ENCODE assay signal across 12 mouse cellular contexts in genomic region chr8:104601386-104601785, GRCm38 (mm10). TPM values are rescaled to one million over a fixed set of nuclear protein-coding genes. Genes with fewer than 3 reads are reported as not detected.
DNase-seq lines count a peak whose midpoint lies in the region; ATAC-seq and TF ChIP-seq lines count a peak whose summit lies in the region.
"Had no signal": no experiment of that assay in that cellular context is flagged by ENCODE, and none has a peak within 500 bp of the region (broad histone marks: within the 10 kb centered on the region; RNA-seq: fewer than 3 reads in every experiment).

No protein-coding gene starts in this region.

- H3K4me3 ChIP-seq in heart, postnatal 0 days (ENCODE audit: low read depth, low read length) = no peak overlapping the region
- H3K4me3 ChIP-seq in embryonic facial prominence, embryonic 11.5 days (ENCODE audit: low read depth, low read length) = no peak overlapping the region
- H3K4me3 ChIP-seq in liver, embryonic 12.5 days = no peak overlapping the region

- no peak for DNase-seq in heart, postnatal 0 days (ENCODE audit: low spot score)
- no peak for DNase-seq in heart, adult 18-20 months
- peak; percentile 41 for DNase-seq in ES-CJ7 (ENCODE audit: low read depth, low spot score)
- no peak for DNase-seq in embryonic facial prominence, embryonic 11.5 days (ENCODE audit: low spot score)
- DNase-seq in ovary, postnatal 10 days (ENCODE audit: low spot score) = no peak
- no peak for DNase-seq in layer of hippocampus, postnatal 10 days (ENCODE audit: low spot score in 2 of 2)
- DNase-seq: cerebellum, adult 9-11 months; gastrocnemius, postnatal 10 days had no signal

- no peaks in the 10 kb centered on the region for H3K36me3 ChIP-seq in heart, postnatal 0 days (replicated peaks; ENCODE audit: control insufficient read depth, insufficient read depth, low read length)
- no peaks in the 10 kb centered on the region for H3K36me3 ChIP-seq in embryonic facial prominence, embryonic 11.5 days (replicated peaks; ENCODE audit: control insufficient read depth, insufficient read depth, low read depth, low read length)
- no peaks in the 10 kb centered on the region; the same call in 1 of the 2 replicates for H3K36me3 ChIP-seq in liver, embryonic 12.5 days

- TF ChIP-seq CTCF in heart, postnatal 0 days (IDR thresholded peaks at IDR 0.05; ENCODE audit: low read depth) = no peak

- TF ChIP-seq EP300 in heart, postnatal 0 days (IDR thresholded peaks at IDR 0.05; ENCODE audit: low read depth) = no peak

- no peak overlapping the region for H3K9ac ChIP-seq in heart, postnatal 0 days (replicated peaks; ENCODE audit: low read depth, low read length)
- peak overlapping the region; percentile 29; the same call in 1 of the 2 replicates for H3K9ac ChIP-seq in embryonic facial prominence, embryonic 11.5 days (replicated peaks; ENCODE audit: low read length)
- no peak overlapping the region for H3K9ac ChIP-seq in liver, embryonic 12.5 days

- no peaks in the 10 kb centered on the region for H3K27me3 ChIP-seq in heart, postnatal 0 days (ENCODE audit: control insufficient read depth, insufficient read depth, low read length)
- H3K27me3 ChIP-seq in embryonic facial prominence, embryonic 11.5 days (ENCODE audit: control insufficient read depth, insufficient read depth, low read length) = no peaks in the 10 kb centered on the region
- peaks cover 16% of the 10 kb centered on the region for H3K27me3 ChIP-seq in liver, embryonic 12.5 days (replicated peaks)

- ATAC-seq in heart, postnatal 0 days (ENCODE audit: insufficient read depth, low read depth) = no peak
- no peak for ATAC-seq in embryonic facial prominence, embryonic 11.5 days (replicated peaks; ENCODE audit: insufficient number of reproducible peaks, low FRiP score, low TSS enrichment, low read depth)
- ATAC-seq in liver, embryonic 12.5 days = no peak
- no peak for ATAC-seq in megakaryocyte progenitor cell, adult 5-6 weeks (replicated peaks; ENCODE audit: poor library complexity)

- H3K4me1 ChIP-seq in heart, postnatal 0 days (ENCODE audit: control insufficient read depth, insufficient read depth) = peaks cover 19% of the 10 kb centered on the region
- H3K4me1 ChIP-seq in embryonic facial prominence, embryonic 11.5 days (ENCODE audit: control insufficient read depth, insufficient read depth, low read length) = peaks cover 2% of the 10 kb centered on the region; the same call in 1 of the 2 replicates
- peaks cover 18% of the 10 kb centered on the region for H3K4me1 ChIP-seq in liver, embryonic 12.5 days

- peak overlapping the region; percentile 57; the same call in 1 of the 2 replicates for H3K4me2 ChIP-seq in heart, postnatal 0 days (ENCODE audit: low read depth, low read length)
- H3K4me2 ChIP-seq in embryonic facial prominence, embryonic 11.5 days (ENCODE audit: low read depth, low read length) = no peak overlapping the region
- H3K4me2 ChIP-seq in liver, embryonic 12.5 days = peak overlapping the region; percentile 40

- H3K9me3 ChIP-seq in heart, postnatal 0 days (replicated peaks; ENCODE audit: control insufficient read depth, low read length) = no peaks in the 10 kb centered on the region
- H3K9me3 ChIP-seq in embryonic facial prominence, embryonic 11.5 days (replicated peaks; ENCODE audit: control insufficient read depth, low read length) = no peaks in the 10 kb centered on the region
- H3K9me3 ChIP-seq in liver, embryonic 12.5 days (replicated peaks) = no peaks in the 10 kb centered on the region
- H3K9me3 ChIP-seq: megakaryocyte, embryonic 14.5 days had no signal

- no peak overlapping the region for H3K27ac ChIP-seq in heart, postnatal 0 days (ENCODE audit: low read depth)
- no peak overlapping the region for H3K27ac ChIP-seq in embryonic facial prominence, embryonic 11.5 days (replicated peaks; ENCODE audit: low read depth, low read length)
- no peak overlapping the region for H3K27ac ChIP-seq in liver, embryonic 12.5 days

- 33% methylated on average over 7 of the region's 7 CpGs for WGBS in heart, postnatal 0 days
- WGBS in embryonic facial prominence, embryonic 11.5 days = 19% methylated on average over 7 of the region's 7 CpGs
- 28% methylated on average over 7 of the region's 7 CpGs for WGBS in liver, embryonic 12.5 days (ENCODE audit: insufficient replicate concordance)

RNA-seq across cellular contexts. Expression of gene Pdp2, which starts 10.1 kb away (rescaled TPM):
- total RNA-seq in heart, postnatal 0 days (2014; rRNA removed; ENCODE audit: low replicate concordance) = 4.0 and 4.2 TPM in 2 replicates
- polyA plus RNA-seq in heart, postnatal 0 days (2015; fragmentation: Nextera tagmentation; extraction: Ambion mirVana) = 5.7 and 6.1 TPM in 2 replicates
- 10 to 100 TPM; 18.1 to 22.5 TPM for total RNA-seq in heart, adult 18-20 months (2021)
- polyA plus RNA-seq in embryonic facial prominence, embryonic 11.5 days (2014; fragmentation: Nextera tagmentation; extraction: Ambion mirVana) = 14.1 and 15.6 TPM in 2 replicates
- polyA plus RNA-seq in liver, embryonic 12.5 days (2016; fragmentation: Nextera tagmentation; extraction: Ambion mirVana) = 5.8 and 6.0 TPM in 2 replicates
- total RNA-seq in megakaryocyte progenitor cell, adult 5-6 weeks (2015) = 8.8 and 9.3 TPM in 2 replicates
- total RNA-seq in megakaryocyte progenitor cell, adult 5-6 weeks (2017) = 7.2 and 9.2 TPM in 2 replicates
- total RNA-seq in layer of hippocampus, postnatal 10 days (2021) = 1 to 10 TPM; 9.0 to 9.2 TPM

RNA-seq across cellular contexts. Expression of gene Cdh16, which starts 22.8 kb away (rescaled TPM):
- 8.3 and 8.9 TPM in 2 replicates for total RNA-seq in heart, postnatal 0 days (2014; rRNA removed; ENCODE audit: low replicate concordance)
- polyA plus RNA-seq in heart, postnatal 0 days (2015; fragmentation: Nextera tagmentation; extraction: Ambion mirVana) = 11.4 and 13.1 TPM in 2 replicates
- 1 to 10 TPM; 3.9 to 5.2 TPM for total RNA-seq in heart, adult 18-20 months (2021)
- polyA plus RNA-seq in embryonic facial prominence, embryonic 11.5 days (2014; fragmentation: Nextera tagmentation; extraction: Ambion mirVana) = not detected in 2 replicates
- polyA plus RNA-seq in liver, embryonic 12.5 days (2016; fragmentation: Nextera tagmentation; extraction: Ambion mirVana) = 0.21 and 0.36 TPM in 2 replicates
- total RNA-seq in megakaryocyte progenitor cell, adult 5-6 weeks (2015) = not detected in 2 replicates
- not detected in 2 replicates for total RNA-seq in megakaryocyte progenitor cell, adult 5-6 weeks (2017)
- not detected for total RNA-seq in layer of hippocampus, postnatal 10 days (2021)
- total RNA-seq: adrenal gland, postnatal 25 days had no signal

RNA-seq across cellular contexts. Expression of gene Rrad, which starts 29.7 kb away (rescaled TPM):
- 197 and 317 TPM in 2 replicates for total RNA-seq in heart, postnatal 0 days (2014; rRNA removed; ENCODE audit: low replicate concordance)
- polyA plus RNA-seq in heart, postnatal 0 days (2015; fragmentation: Nextera tagmentation; extraction: Ambion mirVana) = 235 and 284 TPM in 2 replicates
- 100 to 1,000 TPM in 1 of 2 experiments, 10 to 100 TPM in 1; 88.7 to 108 TPM for total RNA-seq in heart, adult 18-20 months (2021)
- 2.2 and 3.6 TPM in 2 replicates for polyA plus RNA-seq in embryonic facial prominence, embryonic 11.5 days (2014; fragmentation: Nextera tagmentation; extraction: Ambion mirVana)
- 0.79 and 1.2 TPM in 2 replicates for polyA plus RNA-seq in liver, embryonic 12.5 days (2016; fragmentation: Nextera tagmentation; extraction: Ambion mirVana)
- 0.76 and 1.2 TPM in 2 replicates for total RNA-seq in megakaryocyte progenitor cell, adult 5-6 weeks (2015)
- 1.5 and 1.9 TPM in 2 replicates for total RNA-seq in megakaryocyte progenitor cell, adult 5-6 weeks (2017)
- total RNA-seq in layer of hippocampus, postnatal 10 days (2021) = 1 to 10 TPM; 2.0 to 2.5 TPM

RNA-seq across cellular contexts. Expression of gene Ciao2b, which starts 40.4 kb away (rescaled TPM):
- 132 and 184 TPM in 2 replicates for total RNA-seq in heart, postnatal 0 days (2014; rRNA removed; ENCODE audit: low replicate concordance)
- polyA plus RNA-seq in heart, postnatal 0 days (2015; fragmentation: Nextera tagmentation; extraction: Ambion mirVana) = 141 and 147 TPM in 2 replicates
- 10 to 100 TPM; 62.2 to 66.5 TPM for total RNA-seq in heart, adult 18-20 months (2021)
- polyA plus RNA-seq in embryonic facial prominence, embryonic 11.5 days (2014; fragmentation: Nextera tagmentation; extraction: Ambion mirVana) = 79.7 and 82.5 TPM in 2 replicates
- 71.8 and 74.7 TPM in 2 replicates for polyA plus RNA-seq in liver, embryonic 12.5 days (2016; fragmentation: Nextera tagmentation; extraction: Ambion mirVana)
- 12.0 and 15.7 TPM in 2 replicates for total RNA-seq in megakaryocyte progenitor cell, adult 5-6 weeks (2015)
- total RNA-seq in megakaryocyte progenitor cell, adult 5-6 weeks (2017) = 20.7 and 22.1 TPM in 2 replicates
- 10 to 100 TPM; 26.0 to 29.8 TPM for total RNA-seq in layer of hippocampus, postnatal 10 days (2021)

Comparison
In these comparisons a context has a peak if more than half of its experiments do, and no peak if none do; other contexts are left out.
1. RNA of gene Rrad, which starts 29.7 kb away (total RNA-seq): 197 to 317 TPM in heart, postnatal 0 days and 88.7 to 108 TPM in heart, adult 18-20 months; 2.0 to 2.5 TPM in layer of hippocampus, postnatal 10 days and 0.76 to 1.9 TPM in megakaryocyte progenitor cell, adult 5-6 weeks; every median in the first group is over 10 times any median in the second.